In the genomic region with DNA sequence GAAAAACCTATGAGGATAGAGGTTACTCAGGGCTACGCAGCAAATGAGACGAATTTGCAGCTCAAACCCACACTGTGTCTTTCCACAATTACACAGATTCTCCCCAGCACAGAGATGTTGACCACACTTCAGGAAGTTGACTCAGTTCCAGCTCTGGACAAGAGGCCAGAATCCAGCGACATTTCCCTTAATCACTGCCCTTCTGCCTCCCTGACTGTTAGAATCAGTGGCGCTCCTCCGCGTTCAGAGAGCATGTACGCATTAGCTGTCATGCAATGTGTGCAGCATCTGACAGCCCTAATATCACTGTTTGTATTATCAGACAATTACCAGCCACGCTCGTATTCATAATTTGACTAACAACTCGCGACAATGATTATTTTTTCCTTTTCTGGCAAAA, we compare ENCODE assay signal across 12 mouse cellular contexts. TPM values are rescaled to one million over a fixed set of nuclear protein-coding genes. Genes with fewer than 3 reads are reported as not detected.
DNase-seq lines count a peak whose midpoint lies in the region; ATAC-seq and TF ChIP-seq lines count a peak whose summit lies in the region.
"Had no signal": no experiment of that assay in that cellular context is flagged by ENCODE, and none has a peak within 500 bp of the region (broad histone marks: within the 10 kb centered on the region; RNA-seq: fewer than 3 reads in every experiment).

No protein-coding gene starts in this region.

- peak; percentile 72 to 75 for DNase-seq in cerebellum, postnatal 10 days
- DNase-seq in cerebellum, postnatal 4 days (ENCODE audit: low spot score in 2 of 2): no peak
- peak; percentile 56 for DNase-seq in kidney, postnatal 10 days
- DNase-seq in forebrain, postnatal 0 days: no peak
- DNase-seq in layer of hippocampus, postnatal 10 days (ENCODE audit: low spot score in 2 of 2): peak; percentile 40 to 44
- no peak for DNase-seq in thymus, postnatal 4 days
- no peak for DNase-seq in adipocyte (ENCODE audit: low spot score)
- DNase-seq: cerebellum, adult 9-10 months had no signal

- TF ChIP-seq CTCF in forebrain, postnatal 0 days (IDR thresholded peaks at IDR 0.05; ENCODE audit: low read depth): no peak

- H3K9me3 ChIP-seq in kidney, embryonic 15.5 days (replicated peaks): no peaks in the 10 kb centered on the region
- H3K9me3 ChIP-seq in forebrain, postnatal 0 days (ENCODE audit: low read length): no peaks in the 10 kb centered on the region
- H3K9me3 ChIP-seq: midbrain, embryonic 12.5 days had no signal

- no peak for ATAC-seq in kidney, embryonic 15.5 days (replicated peaks; ENCODE audit: low FRiP score)
- ATAC-seq in forebrain, postnatal 0 days: peak; percentile 59; the same call in 1 of the 2 replicates

- H3K4me1 ChIP-seq in kidney, embryonic 15.5 days: peaks cover 3% of the 10 kb centered on the region; the same call in 1 of the 2 replicates
- peaks cover 6% of the 10 kb centered on the region for H3K4me1 ChIP-seq in forebrain, postnatal 0 days (ENCODE audit: insufficient read depth)
- H3K4me1 ChIP-seq: midbrain, embryonic 12.5 days had no signal

- no peaks in the 10 kb centered on the region for H3K36me3 ChIP-seq in kidney, embryonic 15.5 days
- H3K36me3 ChIP-seq in forebrain, postnatal 0 days (ENCODE audit: insufficient read depth): no peaks in the 10 kb centered on the region
- H3K36me3 ChIP-seq: midbrain, embryonic 12.5 days had no signal

- H3K27ac ChIP-seq in kidney, embryonic 15.5 days: no peak overlapping the region
- H3K27ac ChIP-seq in forebrain, postnatal 0 days (ENCODE audit: low read depth, low read length): peak overlapping the region; percentile 57
- H3K27ac ChIP-seq: midbrain, embryonic 12.5 days had no signal

- no peaks in the 10 kb centered on the region for H3K27me3 ChIP-seq in kidney, embryonic 15.5 days
- H3K27me3 ChIP-seq in forebrain, postnatal 0 days (ENCODE audit: insufficient read depth, low read length): no peaks in the 10 kb centered on the region
- H3K27me3 ChIP-seq: midbrain, embryonic 12.5 days had no signal

- no peak overlapping the region for H3K4me2 ChIP-seq in kidney, embryonic 15.5 days
- H3K4me2 ChIP-seq in forebrain, postnatal 0 days (ENCODE audit: low read depth): peak overlapping the region; percentile 36
- H3K4me2 ChIP-seq: midbrain, embryonic 12.5 days had no signal

- H3K4me3 ChIP-seq in kidney, embryonic 15.5 days (replicated peaks): no peak overlapping the region
- no peak overlapping the region for H3K4me3 ChIP-seq in forebrain, postnatal 0 days (ENCODE audit: low read depth, low read length)
- H3K4me3 ChIP-seq: midbrain, embryonic 12.5 days had no signal

- H3K9ac ChIP-seq in kidney, embryonic 15.5 days: no peak overlapping the region
- H3K9ac ChIP-seq in forebrain, postnatal 0 days: no peak overlapping the region
- H3K9ac ChIP-seq: midbrain, embryonic 12.5 days had no signal

- WGBS in kidney, embryonic 15.5 days: 75% methylated on average over 11 of the region's 11 CpGs
- WGBS in forebrain, postnatal 0 days: 47% methylated on average over 11 of the region's 11 CpGs

RNA-seq across cellular contexts. Expression of gene Tprg, which starts 31.4 kb away (rescaled TPM):
- not detected in 2 replicates for polyA plus RNA-seq in kidney, embryonic 15.5 days (2015; fragmentation: Nextera tagmentation; extraction: Ambion mirVana)
- total RNA-seq in forebrain, postnatal 0 days (2014; rRNA removed): not detected in 2 replicates
- not detected in 2 replicates for polyA plus RNA-seq in forebrain, postnatal 0 days (2015; fragmentation: Nextera tagmentation; extraction: Ambion mirVana)
- not detected for total RNA-seq in layer of hippocampus, postnatal 10 days (2021)
- total RNA-seq: left cerebral cortex, postnatal 14 days had no signal
- polyA plus RNA-seq: midbrain, embryonic 12.5 days; small intestine, adult 2 months had no signal

Comparison
In these comparisons a context has a peak if more than half of its experiments do, and no peak if none do; other contexts are left out.
1. DNase-seq: peak in cerebellum, postnatal 10 days (2 of 2), kidney, postnatal 10 days (single experiment) and layer of hippocampus, postnatal 10 days (2 of 2); none in cerebellum, postnatal 4 days (0 of 2), forebrain, postnatal 0 days (single experiment), thymus, postnatal 4 days (single experiment) and adipocyte (single experiment).